Mouse (Mus musculus) CD4-positive, CD25-positive, alpha-beta regulatory T cell (primary cell): ENCODE data around the gene Pdgfd. TPM values are rescaled to one million over a fixed set of nuclear protein-coding genes. Genes with fewer than 3 reads are reported as not detected.

Source experiments
- polyA plus RNA-seq: library from polyadenylated mRNA; unstranded; fragments of 100-300 nt; shearing (Covaris generic); gene quantifications from one replicate; pipeline ENCODE4 v1.2.1, GENCODE M21; 2017

Gene Pdgfd
- polyA plus RNA-seq, result 0.06 TPM

DNA sequence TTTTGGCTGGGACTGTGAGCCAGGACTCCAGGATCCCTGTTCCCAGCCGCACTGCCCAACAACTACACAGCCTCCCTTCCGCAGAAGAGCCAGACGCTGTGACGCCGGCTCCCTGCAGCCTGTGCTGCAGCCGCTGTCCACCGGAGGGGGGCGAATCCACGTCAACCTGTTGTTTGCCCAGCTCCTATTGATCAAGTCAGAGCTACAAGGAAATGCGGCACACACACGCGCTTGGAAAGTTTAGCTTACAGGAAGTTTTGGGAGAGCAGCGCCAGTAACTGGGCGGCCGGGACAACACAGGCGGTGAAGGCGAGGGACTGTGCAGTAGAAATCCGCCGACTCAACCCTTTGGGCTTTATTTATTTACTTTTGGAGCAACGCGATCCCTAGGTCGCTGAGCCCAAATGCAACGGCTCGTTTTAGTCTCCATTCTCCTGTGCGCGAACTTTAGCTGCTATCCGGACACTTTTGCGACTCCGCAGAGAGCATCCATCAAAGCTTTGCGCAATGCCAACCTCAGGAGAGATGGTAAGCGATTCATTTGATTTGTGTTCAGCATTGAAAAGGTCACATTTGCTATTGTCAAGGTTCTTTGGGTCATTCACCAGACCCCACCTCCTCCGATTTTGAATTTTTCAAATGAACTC lies at the start of gene Pdgfd:
Pdgfd (plus strand) TSS at position 194 of the 647 bp plus-strand sequence.

DNA sequence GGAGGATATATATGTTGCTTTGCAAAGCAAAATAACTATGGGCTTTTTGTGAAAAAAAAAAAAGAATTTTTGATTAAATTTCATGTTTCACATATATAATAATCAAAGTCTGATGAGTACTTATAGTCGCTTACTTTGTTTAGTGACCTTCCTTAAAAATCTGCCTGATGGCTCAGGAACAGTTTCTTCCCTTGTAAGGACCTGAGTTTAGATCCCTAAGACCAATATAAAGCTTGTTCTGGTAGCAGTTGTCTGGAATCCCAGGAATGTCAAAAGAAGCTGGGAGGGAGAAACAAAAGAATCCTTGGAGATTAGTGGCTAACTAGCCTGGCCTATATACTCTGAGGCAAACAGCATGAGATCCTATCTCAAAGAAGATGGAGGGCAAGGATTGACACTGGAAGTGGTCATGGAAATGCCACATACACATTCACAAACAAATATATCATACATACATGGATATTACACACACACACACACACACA lies 101.5 kb downstream of the Pdgfd start, which contains the start of gene Ddi1:
Ddi1 (minus strand) TSS at position 51 of the 485 bp plus-strand sequence.

Other genes starting within 250 kb of the Pdgfd start
- gene Ddi1, start 101.3 kb downstream of the Pdgfd start, polyA plus RNA-seq, result not detected